Mouse (Mus musculus) T-helper 1 cell (primary cell): ENCODE measurements around the gene Coq2.

Experiments
- in situ Hi-C: fragments of 300-600 bp; cut with MboI, MseI; formaldehyde crosslinking; loops from one replicate; pipeline ENCODE4 v1.15.1; 2025; ENCODE audit warnings: high pct_unique_total_duplicates

Gene Coq2

GRCm38 (mm10) chr5:100663854-100664253 is 11.1 kb downstream of the Coq2 start:
- in situ Hi-C loops: loop anchor here (5.0 to 10.0 kb wide), 2 partner anchors 97 to 251 kb away; no protein-coding TSS in a partner anchor

GRCm38 (mm10) chr5:100663011-100663410 is 11.9 kb downstream of the Coq2 start:
- in situ Hi-C loops: loop anchor here (5.0 to 10.0 kb wide), 2 partner anchors 96 to 252 kb away; no protein-coding TSS in a partner anchor

GRCm38 (mm10) chr5:100658460-100658859 is 16.5 kb downstream of the Coq2 start:
- in situ Hi-C loops: no loop called here

- in situ Hi-C loops: no loop called here
These were observed 18.6 kb downstream of the Coq2 start for GRCm38 (mm10) chr5:100656352-100656751.

- in situ Hi-C loops: no loop called here
These were observed 22.6 kb downstream of the Coq2 start for GRCm38 (mm10) chr5:100652327-100652726.

- in situ Hi-C loops: no loop called here
These were observed 23.5 kb downstream of the Coq2 start for GRCm38 (mm10) chr5:100651486-100651885.

GRCm38 (mm10) chr5:100650969-100651368 is 24.0 kb downstream of the Coq2 start:
- in situ Hi-C loops: no loop called here

GRCm38 (mm10) chr5:100648546-100648945 is 26.4 kb downstream of the Coq2 start:
- in situ Hi-C loops: loop anchor here (10.0 kb wide), 1 partner anchor 74 kb away; the partner anchor contains the start of gene Plac8

- in situ Hi-C loops: loop anchor here (10.0 kb wide), 1 partner anchor 73 kb away; the partner anchor contains the start of gene Plac8
These were observed 26.9 kb downstream of the Coq2 start for GRCm38 (mm10) chr5:100648046-100648445.

- in situ Hi-C loops: loop anchor here (10.0 kb wide), 1 partner anchor 72 kb away; the partner anchor contains the start of gene Plac8
These were observed 28.4 kb downstream of the Coq2 start for GRCm38 (mm10) chr5:100646558-100646957.

- in situ Hi-C loops: loop anchor here (10.0 kb wide), 1 partner anchor 69 kb away; the partner anchor contains the start of gene Plac8
These were observed 30.9 kb downstream of the Coq2 start for GRCm38 (mm10) chr5:100643991-100644535.

GRCm38 (mm10) chr5:100643253-100643990 is 31.5 kb downstream of the Coq2 start:
- in situ Hi-C loops: loop anchor here (10.0 kb wide), 1 partner anchor 69 kb away; the partner anchor contains the start of gene Plac8

GRCm38 (mm10) chr5:100642316-100642715 is 32.6 kb downstream of the Coq2 start:
- in situ Hi-C loops: loop anchor here (10.0 kb wide), 1 partner anchor 68 kb away; the partner anchor contains the start of gene Plac8

- in situ Hi-C loops: no loop called here
These were observed 36.5 kb downstream of the Coq2 start for GRCm38 (mm10) chr5:100638483-100638882.

- in situ Hi-C loops: no loop called here
These were observed 38.0 kb downstream of the Coq2 start for GRCm38 (mm10) chr5:100636794-100637544.

- in situ Hi-C loops: no loop called here
These were observed 39.0 kb downstream of the Coq2 start for GRCm38 (mm10) chr5:100635908-100636307.

- in situ Hi-C loops: no loop called here
These were observed 40.0 kb downstream of the Coq2 start for GRCm38 (mm10) chr5:100634885-100635478.

- in situ Hi-C loops: no loop called here
These were observed 42.3 kb downstream of the Coq2 start for GRCm38 (mm10) chr5:100632540-100633129.

GRCm38 (mm10) chr5:100628807-100629206 is 46.1 kb downstream of the Coq2 start:
- in situ Hi-C loops: no loop called here

- in situ Hi-C loops: no loop called here
These were observed 48.4 kb downstream of the Coq2 start for GRCm38 (mm10) chr5:100626526-100626925.

- in situ Hi-C loops: no loop called here
These were observed 50.1 kb downstream of the Coq2 start for GRCm38 (mm10) chr5:100624743-100625360.
